In the genomic region with DNA sequence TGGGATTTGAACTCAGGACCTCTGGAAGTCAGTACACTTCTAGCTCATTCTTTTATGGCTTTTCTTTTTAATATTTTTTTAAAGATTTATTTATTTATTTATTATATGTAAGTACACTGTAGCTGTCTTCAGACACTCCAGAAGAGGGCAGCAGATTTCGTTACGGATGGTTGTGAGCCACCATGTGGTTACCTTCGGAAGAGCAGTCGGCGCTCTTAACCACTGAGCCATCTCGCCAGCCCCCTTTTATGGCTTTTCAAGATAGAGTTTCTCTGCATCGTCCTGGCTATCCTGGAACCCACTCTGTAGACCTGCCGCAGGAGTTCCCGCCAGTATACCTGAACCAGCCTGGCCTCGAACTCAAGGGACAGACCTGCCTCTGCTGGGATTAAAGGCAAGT, we compare ENCODE assay signal across 8 mouse cellular contexts. TPM values are rescaled to one million over a fixed set of nuclear protein-coding genes. Genes with fewer than 3 reads are reported as not detected.
DNase-seq lines count a peak whose midpoint lies in the region; ATAC-seq and TF ChIP-seq lines count a peak whose summit lies in the region.
"Not testable (repeated sequence)": the region's sequence is repeated elsewhere in the genome, so short reads cannot be mapped to it uniquely, and the experiment has no call there.

No protein-coding gene starts in this region.

- H3K79me2 ChIP-seq in C2C12 (ENCODE audit: control insufficient read depth, insufficient read depth) (peaks cover 40% of the 10 kb centered on the region), myocyte (ENCODE audit: control insufficient read depth, insufficient read depth) (peaks cover 24% of the 10 kb centered on the region)

- H3K9me3 ChIP-seq in heart, postnatal 0 days (replicated peaks; ENCODE audit: control insufficient read depth, low read length); lung, embryonic 14.5 days (ENCODE audit: low read depth, low read length): not testable (repeated sequence)

- not testable (repeated sequence) for H3K27ac ChIP-seq in heart, postnatal 0 days (ENCODE audit: low read depth); layer of hippocampus, adult 2 months; lung, embryonic 14.5 days (ENCODE audit: low read depth)

- H3K4me3 ChIP-seq in C2C12 (ENCODE audit: insufficient read depth, poor library complexity, severe bottlenecking) (peak overlapping the region; percentile 50), myocyte (peak overlapping the region; percentile 66)
- H3K4me3 ChIP-seq in heart, postnatal 0 days (ENCODE audit: low read depth, low read length); layer of hippocampus, adult 2 months: not testable (repeated sequence)
- H3K4me3 ChIP-seq in lung, embryonic 14.5 days (ENCODE audit: low read depth, low read length), result peak overlapping the region; percentile 53; the same call in 1 of the 2 replicates

- DNase-seq in R1 (ENCODE audit: low read depth, low spot score), result peak; percentile 57
- peak; percentile 9 for DNase-seq in heart, postnatal 0 days (ENCODE audit: low spot score)
- not testable (repeated sequence) for DNase-seq in layer of hippocampus, adult 2 months (ENCODE audit: low spot score in 2 of 2); lung, embryonic 14.5 days
- DNase-seq in thymus, postnatal 14 days, result peak; percentile 33

- TF ChIP-seq CTCF in C2C12 (IDR thresholded peaks at IDR 0.05; ENCODE audit: control insufficient read depth, insufficient read depth, insufficient read length); lung, embryonic 14.5 days (IDR thresholded peaks at IDR 0.05; ENCODE audit: low read depth): not testable (repeated sequence)
- peak; percentile 9; the same call in 1 of the 2 replicates for TF ChIP-seq CTCF in heart, postnatal 0 days (IDR thresholded peaks at IDR 0.05; ENCODE audit: low read depth)
- TF ChIP-seq CTCF in layer of hippocampus, adult 2 months (conservative IDR thresholded peaks at IDR 0.05), result peak; percentile 67

- not testable (repeated sequence) for TF ChIP-seq EP300 in heart, postnatal 0 days (IDR thresholded peaks at IDR 0.05; ENCODE audit: low read depth)

- 84% methylated on average over 10 of the region's 10 CpGs for WGBS in heart, postnatal 0 days
- 87% methylated on average over 10 of the region's 10 CpGs for WGBS in lung, embryonic 14.5 days

- H3K79me3 ChIP-seq in C2C12 (ENCODE audit: low read depth), result peaks cover 24% of the 10 kb centered on the region

- H3K4me1 ChIP-seq in heart, postnatal 0 days (ENCODE audit: control insufficient read depth, insufficient read depth); lung, embryonic 14.5 days (ENCODE audit: insufficient read depth): not testable (repeated sequence)

- peaks cover 17% of the 10 kb centered on the region for H3K36me3 ChIP-seq in C2C12 (ENCODE audit: control insufficient read depth, insufficient read depth)
- not testable (repeated sequence) for H3K36me3 ChIP-seq in heart, postnatal 0 days (replicated peaks; ENCODE audit: control insufficient read depth, insufficient read depth, low read length); lung, embryonic 14.5 days (ENCODE audit: insufficient read depth); myocyte (ENCODE audit: control insufficient read depth, insufficient read depth)

- not testable (repeated sequence) for H3K9ac ChIP-seq in heart, postnatal 0 days (replicated peaks; ENCODE audit: low read depth, low read length); lung, embryonic 14.5 days

- not testable (repeated sequence) for H3ac ChIP-seq in C2C12 (ENCODE audit: control insufficient read depth, insufficient read length, low read depth); myocyte (ENCODE audit: control insufficient read depth, insufficient read length)

- peak overlapping the region; percentile 69; the same call in 1 of the 2 replicates for H3K4me2 ChIP-seq in heart, postnatal 0 days (ENCODE audit: low read depth, low read length)
- H3K4me2 ChIP-seq in lung, embryonic 14.5 days, result peak overlapping the region; percentile 59
- peak overlapping the region; percentile 61 for H3K4me2 ChIP-seq in myocyte (ENCODE audit: low read depth)

- not testable (repeated sequence) for TF ChIP-seq POLR2A in myocyte (IDR thresholded peaks at IDR 0.05; ENCODE audit: insufficient read length, low read depth)

- peak; percentile 64 for ATAC-seq in erythroblast, adult 5-6 weeks (replicated peaks; ENCODE audit: low FRiP score, poor library complexity, severe bottlenecking)
- ATAC-seq in heart, postnatal 0 days (ENCODE audit: insufficient read depth, low read depth); lung, embryonic 14.5 days (ENCODE audit: insufficient read depth): not testable (repeated sequence)

- not testable (repeated sequence) for H3K27me3 ChIP-seq in C2C12 (ENCODE audit: control insufficient read depth, insufficient read depth, insufficient read length); heart, postnatal 0 days (ENCODE audit: control insufficient read depth, insufficient read depth, low read length); lung, embryonic 14.5 days (ENCODE audit: insufficient read depth, low read length); myocyte (ENCODE audit: control insufficient read depth, insufficient read depth, insufficient read length)

RNA-seq across cellular contexts. Expression of a gene that starts 1.9 kb away (rescaled TPM):
- polyA plus RNA-seq in C2C12 (2012; fragmentation: generic; extraction: Trizol) (44.6 TPM), myocyte (2012; fragmentation: generic; extraction: Trizol) (24.1 TPM)
- total RNA-seq in erythroblast, adult 5-6 weeks (2015; ENCODE audit: low replicate concordance), result 13.6 and 29.4 TPM in 2 replicates
- total RNA-seq in erythroblast, adult 5-6 weeks (2017; ENCODE audit: low replicate concordance), result 10.9 and 15.2 TPM in 2 replicates
- total RNA-seq in heart, postnatal 0 days (2014; rRNA removed; ENCODE audit: low replicate concordance), result 13.1 and 13.7 TPM in 2 replicates
- polyA plus RNA-seq in heart, postnatal 0 days (2015; fragmentation: Nextera tagmentation; extraction: Ambion mirVana), result 66.5 and 74.5 TPM in 2 replicates
- 10 to 100 TPM; 15.7 to 18.3 TPM for total RNA-seq in layer of hippocampus, adult 2 months (2021)
- polyA plus RNA-seq in lung, embryonic 14.5 days (2014; fragmentation: Nextera tagmentation; extraction: Ambion mirVana), result 81.8 and 88.5 TPM in 2 replicates

RNA-seq across cellular contexts. Expression of a gene that starts 43.6 kb away (rescaled TPM):
- polyA plus RNA-seq in C2C12 (2012; fragmentation: generic; extraction: Trizol) (not detected), myocyte (2012; fragmentation: generic; extraction: Trizol) (not detected)
- 11.9 and 14.2 TPM in 2 replicates for total RNA-seq in erythroblast, adult 5-6 weeks (2015; ENCODE audit: low replicate concordance)
- 4.6 and 16.4 TPM in 2 replicates for total RNA-seq in erythroblast, adult 5-6 weeks (2017; ENCODE audit: low replicate concordance)
- not detected in 2 replicates for total RNA-seq in heart, postnatal 0 days (2014; rRNA removed; ENCODE audit: low replicate concordance)
- 0.34 and 0.49 TPM in 2 replicates for polyA plus RNA-seq in heart, postnatal 0 days (2015; fragmentation: Nextera tagmentation; extraction: Ambion mirVana)
- total RNA-seq in layer of hippocampus, adult 2 months (2021), result 1 to 10 TPM in 1 of 2 experiments, under 1 TPM in 1; 0.66 to 1.2 TPM
- 0.84 and 1.2 TPM in 2 replicates for polyA plus RNA-seq in lung, embryonic 14.5 days (2014; fragmentation: Nextera tagmentation; extraction: Ambion mirVana)

RNA-seq across cellular contexts. Expression of a gene that starts 45.7 kb away (rescaled TPM):
- polyA plus RNA-seq in C2C12 (2012; fragmentation: generic; extraction: Trizol), result 1,745 TPM
- total RNA-seq in erythroblast, adult 5-6 weeks (2015; ENCODE audit: low replicate concordance), result 266 and 403 TPM in 2 replicates
- total RNA-seq in erythroblast, adult 5-6 weeks (2017; ENCODE audit: low replicate concordance), result 548 and 594 TPM in 2 replicates
- total RNA-seq in heart, postnatal 0 days (2014; rRNA removed; ENCODE audit: low replicate concordance), result 341 and 419 TPM in 2 replicates
- polyA plus RNA-seq in heart, postnatal 0 days (2015; fragmentation: Nextera tagmentation; extraction: Ambion mirVana), result 246 and 247 TPM in 2 replicates
- total RNA-seq in layer of hippocampus, adult 2 months (2021), result 100 to 1,000 TPM; 122 to 137 TPM
- polyA plus RNA-seq in lung, embryonic 14.5 days (2014; fragmentation: Nextera tagmentation; extraction: Ambion mirVana), result 491 and 582 TPM in 2 replicates
- polyA plus RNA-seq in myocyte (2012; fragmentation: generic; extraction: Trizol), result 1,272 TPM
